ENCODE assay signal across 11 mouse cellular contexts in the genomic region with DNA sequence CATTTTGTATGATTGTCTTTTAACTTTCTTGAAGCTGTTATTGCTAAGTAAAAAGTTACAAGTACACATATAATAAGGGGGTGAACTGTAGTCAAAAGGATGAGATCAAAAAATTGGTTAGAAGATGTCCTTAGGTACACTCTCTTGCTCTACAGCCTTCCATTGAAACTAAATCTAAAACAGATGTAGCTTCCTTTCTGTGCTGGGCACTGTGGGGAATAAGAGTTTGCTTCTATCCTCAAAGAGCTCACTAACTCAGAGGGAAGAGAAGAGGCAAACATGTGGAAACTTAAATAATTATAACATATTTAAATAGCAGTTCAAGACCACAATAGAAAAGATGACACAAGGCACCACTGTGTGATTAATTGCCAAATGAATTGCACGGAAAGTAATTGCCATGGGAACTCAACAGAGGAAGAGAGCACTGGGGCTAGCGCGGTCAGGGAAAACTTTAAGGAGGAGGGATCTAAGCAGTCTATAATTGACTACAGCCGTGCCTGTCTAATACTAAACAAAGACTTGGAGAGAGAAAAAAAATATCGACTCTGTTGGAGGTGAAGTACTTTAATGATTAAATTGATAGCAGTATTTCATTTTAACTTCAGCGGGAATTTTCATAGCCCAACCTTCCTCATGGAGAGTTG.
"Had no signal": no experiment of that assay in that cellular context is flagged by ENCODE, and none has a peak within 500 bp of the region (broad histone marks: within the 10 kb centered on the region; RNA-seq: fewer than 3 reads in every experiment).

No protein-coding gene starts in this region.

- H3K9me3 ChIP-seq: midbrain, embryonic 13.5 days had no signal

- H3K27ac ChIP-seq: kidney, postnatal 0 days; layer of hippocampus, adult 2 months; liver, embryonic 14.5 days; midbrain, embryonic 13.5 days had no signal

- H3K4me3 ChIP-seq: layer of hippocampus, adult 2 months; midbrain, embryonic 13.5 days had no signal

- H3K36me3 ChIP-seq: midbrain, embryonic 13.5 days had no signal

- DNase-seq: kidney, adult 11 months; kidney, adult 9 months; kidney, postnatal 36 days; left cerebral cortex, postnatal 4 days; lung, adult 18-20 months; right cerebral cortex, postnatal 14 days; thymus, postnatal 14 days had no signal

- H3K4me1 ChIP-seq: midbrain, embryonic 13.5 days had no signal
